Mouse (Mus musculus): Measurements from ENCODE around the gene Polr1a. TPM values are rescaled to one million over a fixed set of nuclear protein-coding genes. Genes with fewer than 3 reads are reported as not detected.

The Polr1a gene
- total and polyA plus RNA-seq, 3 experiments = 50.2 to 126 (median 73.7) TPM

DNA sequence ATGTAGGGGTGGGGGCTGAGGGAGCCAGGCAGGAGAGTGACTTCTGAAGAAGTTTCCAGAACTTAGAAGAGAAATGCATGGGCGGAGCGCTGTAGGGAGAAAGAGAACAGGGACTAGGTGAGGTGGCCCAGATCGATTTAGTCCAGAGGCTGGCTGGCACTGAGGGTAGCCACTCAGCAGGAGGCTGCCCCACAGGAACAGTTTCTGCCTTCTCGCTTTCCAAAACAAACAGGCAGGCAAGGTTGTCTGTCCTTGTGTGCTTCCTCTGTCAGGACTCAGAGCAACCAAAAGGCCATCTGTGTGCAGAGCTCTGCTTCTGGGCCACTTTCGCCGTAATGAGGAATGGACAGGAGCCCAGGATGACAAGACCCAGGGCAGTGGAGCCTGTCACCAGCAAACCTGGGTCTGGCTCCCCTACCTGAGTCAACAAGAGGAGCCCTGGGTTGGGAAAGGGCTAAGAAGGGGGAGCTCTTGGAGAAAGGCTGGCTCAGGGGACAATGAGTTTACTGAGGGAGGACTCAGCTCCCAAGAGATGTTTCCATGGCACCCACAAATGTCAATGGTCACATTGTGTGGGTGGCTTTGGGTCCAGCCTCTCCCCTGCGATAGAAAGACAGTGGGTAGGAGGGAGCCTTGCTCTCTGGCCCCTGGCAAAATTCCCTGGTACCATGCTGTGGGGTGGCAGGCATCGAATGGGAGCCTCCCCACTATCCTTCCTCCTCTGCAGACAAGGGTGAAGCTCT lies 82.5 kb downstream of the Polr1a start:
- Histone ChIP-seq H3K4me3 (replicated peaks in 1 of 3; ENCODE audit: low read depth in 2 of 3, low read length in 2 of 3, poor library complexity in 1 of 3) (no peak overlapping the region), H3K27me3 (replicated peaks) (no peaks in the 10 kb centered on the region), H3K36me3 (replicated peaks in 1 of 2; ENCODE audit: control insufficient read depth in 1 of 2, insufficient read depth in 1 of 2, low read length in 1 of 2) (no peaks in the 10 kb centered on the region), H3K79me2 (replicated peaks; ENCODE audit: control insufficient read depth, extremely low read depth, insufficient read depth, poor library complexity, severe bottlenecking) (no peaks in the 10 kb centered on the region), H3K9ac (ENCODE audit: insufficient read depth, low read depth) (no peak overlapping the region), H3K9me3 (replicated peaks; ENCODE audit: low read length) (no peaks in the 10 kb centered on the region), H3K4me2 (ENCODE audit: insufficient read depth, low read depth, poor library complexity, severe bottlenecking) (no peak overlapping the region), H3K27ac (ENCODE audit: insufficient read depth, low read depth) (no peak overlapping the region), H3K4me1 (ENCODE audit: control insufficient read depth in 1 of 2, insufficient read depth in 2 of 2) (peaks cover 5 to 19% of the 10 kb centered on the region in 2 experiments; a peak in 2 of 4 replicates)
- in situ Hi-C loops (cut with MboI; ENCODE audit: low pct_ligation_motif_present, low pct_unique_long_range_greater_than_20kb, low sequenced_read_pairs) = no loop called here
- no peak for DNase-seq (ENCODE audit: extremely low read depth)
- dilution Hi-C loops (cut with MboI; ENCODE audit: extremely low pct_ligation_motif_present, extremely low pct_unique_long_range_greater_than_20kb, low sequenced_read_pairs) = no loop called here
- no peak for TF ChIP-seq RAD21 (IDR thresholded peaks at IDR 0.05; ENCODE audit: low read depth, low read length)
- TF ChIP-seq TCF12 (IDR thresholded peaks at IDR 0.05; ENCODE audit: low read depth, low read length) = no peak
- no peak for TF ChIP-seq SMC3 (IDR thresholded peaks at IDR 0.05; ENCODE audit: low read depth, low read length)
- no peak for TF ChIP-seq CTCF (conservative IDR thresholded peaks at IDR 0.05 in 1 of 2, IDR thresholded peaks at IDR 0.05 in 1 of 2; ENCODE audit: low read depth in 2 of 2, low read length in 2 of 2)
- TF ChIP-seq ZKSCAN1 (IDR thresholded peaks at IDR 0.05; ENCODE audit: borderline replicate concordance, low read depth, low read length) = no peak
- no peak for TF ChIP-seq MEF2A (IDR thresholded peaks at IDR 0.05; ENCODE audit: borderline replicate concordance, low read depth, low read length)
- TF ChIP-seq IRF4 (IDR thresholded peaks at IDR 0.05; ENCODE audit: low read depth, low read length) = no peak
- no peak for TF ChIP-seq USF2 (conservative IDR thresholded peaks at IDR 0.05; ENCODE audit: low read depth, low read length)
- TF ChIP-seq POLR2A (IDR thresholded peaks at IDR 0.05; ENCODE audit: low read depth, low read length) = no peak
- TF ChIP-seq HCFC1 (IDR thresholded peaks at IDR 0.05; ENCODE audit: low read depth, low read length) = no peak
- no peak for TF ChIP-seq SIN3A (IDR thresholded peaks at IDR 0.05; ENCODE audit: low read length)
- TF ChIP-seq RCOR1 (conservative IDR thresholded peaks at IDR 0.05; ENCODE audit: low read depth, low read length) = no peak

DNA sequence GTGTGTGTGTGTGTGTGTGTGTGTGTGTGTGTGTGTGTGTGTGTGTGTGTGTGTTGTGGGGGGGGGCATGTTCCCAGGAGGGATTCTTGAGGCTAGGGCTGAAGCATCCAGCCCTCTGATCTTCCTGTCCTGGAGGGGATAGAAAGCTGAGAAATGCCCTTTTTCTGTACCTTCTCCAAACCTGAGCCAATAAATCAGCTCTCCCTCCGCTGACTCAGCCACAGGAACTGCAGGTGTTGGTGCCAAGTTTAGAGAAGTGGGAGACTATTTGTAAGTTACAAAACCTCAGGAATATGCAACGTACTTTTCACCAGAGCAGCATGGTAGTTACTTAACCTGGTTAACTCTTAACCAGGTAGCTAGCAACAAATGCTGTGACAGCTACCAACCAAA lies 83.1 kb downstream of the Polr1a start:
- no peak overlapping the region for H3K4me2 ChIP-seq (ENCODE audit: insufficient read depth, low read depth, poor library complexity, severe bottlenecking)
- no peak for TF ChIP-seq USF1 (IDR thresholded peaks at IDR 0.05; ENCODE audit: low read depth, low read length)
- no peak for TF ChIP-seq RAD21 (IDR thresholded peaks at IDR 0.05; ENCODE audit: low read depth, low read length)
- H3K9ac ChIP-seq (ENCODE audit: insufficient read depth, low read depth) = no peak overlapping the region
- no peaks in the 10 kb centered on the region for H3K27me3 ChIP-seq (replicated peaks)
- no peak overlapping the region for H3K4me3 ChIP-seq (replicated peaks in 1 of 3; ENCODE audit: low read depth in 2 of 3, low read length in 2 of 3, poor library complexity in 1 of 3)
- in situ Hi-C loops (cut with MboI; ENCODE audit: low pct_ligation_motif_present, low pct_unique_long_range_greater_than_20kb, low sequenced_read_pairs) = no loop called here
- no peak for DNase-seq (ENCODE audit: extremely low read depth)
- peaks cover 5 to 19% of the 10 kb centered on the region in 2 experiments; a peak in 2 of 4 replicates for H3K4me1 ChIP-seq (ENCODE audit: control insufficient read depth in 1 of 2, insufficient read depth in 2 of 2)
- dilution Hi-C loops (cut with MboI; ENCODE audit: extremely low pct_ligation_motif_present, extremely low pct_unique_long_range_greater_than_20kb, low sequenced_read_pairs) = no loop called here
- no peak overlapping the region for H3K27ac ChIP-seq (ENCODE audit: insufficient read depth, low read depth)
- H3K79me2 ChIP-seq (replicated peaks; ENCODE audit: control insufficient read depth, extremely low read depth, insufficient read depth, poor library complexity, severe bottlenecking) = no peaks in the 10 kb centered on the region
- H3K36me3 ChIP-seq (replicated peaks in 1 of 2; ENCODE audit: control insufficient read depth in 1 of 2, insufficient read depth in 1 of 2, low read length in 1 of 2) = no peaks in the 10 kb centered on the region
- no peaks in the 10 kb centered on the region for H3K9me3 ChIP-seq (replicated peaks; ENCODE audit: low read length)

DNA sequence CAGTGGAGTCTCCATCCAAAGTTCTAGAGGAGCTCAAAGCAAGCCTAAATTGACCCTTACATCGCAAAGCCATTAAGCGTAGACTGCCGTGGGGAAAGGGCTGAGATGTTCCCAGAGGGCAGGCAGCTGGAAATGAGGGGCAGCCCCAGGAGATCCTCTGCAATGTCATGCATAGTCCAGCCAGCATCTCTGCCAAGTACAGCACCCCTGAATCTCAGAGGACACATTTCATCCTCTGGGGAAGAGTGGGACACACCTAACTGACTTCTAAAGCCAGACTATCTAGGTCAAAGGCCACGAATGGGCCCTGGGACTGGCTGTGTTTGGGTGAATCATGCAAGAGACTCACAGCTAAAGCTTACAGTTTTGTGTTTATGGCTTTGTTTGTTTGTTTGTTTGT lies 85.2 kb downstream of the Polr1a start:
- H3K9ac ChIP-seq (ENCODE audit: insufficient read depth, low read depth) = no peak overlapping the region
- H3K36me3 ChIP-seq (replicated peaks in 1 of 2; ENCODE audit: control insufficient read depth in 1 of 2, insufficient read depth in 1 of 2, low read length in 1 of 2) = no peaks in the 10 kb centered on the region
- H3K79me2 ChIP-seq (replicated peaks; ENCODE audit: control insufficient read depth, extremely low read depth, insufficient read depth, poor library complexity, severe bottlenecking) = no peaks in the 10 kb centered on the region
- H3K27ac ChIP-seq (ENCODE audit: insufficient read depth, low read depth) = no peak overlapping the region
- H3K4me3 ChIP-seq (replicated peaks in 1 of 3; ENCODE audit: low read depth in 2 of 3, low read length in 2 of 3, poor library complexity in 1 of 3) = no peak overlapping the region
- H3K27me3 ChIP-seq (replicated peaks) = no peaks in the 10 kb centered on the region
- no peak for DNase-seq (ENCODE audit: extremely low read depth)
- H3K4me1 ChIP-seq (ENCODE audit: control insufficient read depth in 1 of 2, insufficient read depth in 2 of 2) = peaks cover 5 to 19% of the 10 kb centered on the region in 2 experiments; a peak in 2 of 4 replicates
- no peak overlapping the region for H3K4me2 ChIP-seq (ENCODE audit: insufficient read depth, low read depth, poor library complexity, severe bottlenecking)
- dilution Hi-C loops (cut with MboI; ENCODE audit: extremely low pct_ligation_motif_present, extremely low pct_unique_long_range_greater_than_20kb, low sequenced_read_pairs) (no loop called here), in situ Hi-C loops (cut with MboI; ENCODE audit: low pct_ligation_motif_present, low pct_unique_long_range_greater_than_20kb, low sequenced_read_pairs) (no loop called here)
- H3K9me3 ChIP-seq (replicated peaks; ENCODE audit: low read length) = no peaks in the 10 kb centered on the region
- TF ChIP-seq TBP (conservative IDR thresholded peaks at IDR 0.05; ENCODE audit: low read depth, low read length) (no peak), ELF1 (IDR thresholded peaks at IDR 0.05; ENCODE audit: low read depth, low read length) (no peak), HCFC1 (IDR thresholded peaks at IDR 0.05; ENCODE audit: low read depth, low read length) (no peak), CHD2 (IDR thresholded peaks at IDR 0.05; ENCODE audit: low read length) (no peak), MAFK (IDR thresholded peaks at IDR 0.05; ENCODE audit: insufficient replicate concordance, low read length) (no peak), MYC (IDR thresholded peaks at IDR 0.05; ENCODE audit: low read depth, low read length) (no peak), ETS1 (conservative IDR thresholded peaks at IDR 0.05; ENCODE audit: low read depth, low read length) (no peak), CHD1 (IDR thresholded peaks at IDR 0.05; ENCODE audit: low read depth, low read length) (no peak), NELFE (IDR thresholded peaks at IDR 0.05; ENCODE audit: low read depth, low read length) (no peak), POLR2A (IDR thresholded peaks at IDR 0.05; ENCODE audit: low read depth, low read length) (no peak), JUN (IDR thresholded peaks at IDR 0.05; ENCODE audit: insufficient read depth, low read depth, low read length) (no peak), PAX5 (IDR thresholded peaks at IDR 0.05; ENCODE audit: low read length) (no peak), UBTF (IDR thresholded peaks at IDR 0.05; ENCODE audit: low read depth, low read length) (no peak), KAT2A (IDR thresholded peaks at IDR 0.05; ENCODE audit: insufficient replicate concordance, low read length) (no peak), USF1 (IDR thresholded peaks at IDR 0.05; ENCODE audit: low read depth, low read length) (no peak), RCOR1 (conservative IDR thresholded peaks at IDR 0.05; ENCODE audit: low read depth, low read length) (no peak), CTCF (conservative IDR thresholded peaks at IDR 0.05 in 1 of 2, IDR thresholded peaks at IDR 0.05 in 1 of 2; ENCODE audit: low read depth in 2 of 2, low read length in 2 of 2) (no peak)
